Mouse (Mus musculus): ENCODE results near the gene Fblim1. TPM values are rescaled to one million over a fixed set of nuclear protein-coding genes. Genes with fewer than 3 reads are reported as not detected.
A peak's percentile ranks its signal among the peaks of the same experiment; 100 is the strongest.

Gene Fblim1
- polyA plus RNA-seq, 1 experiment from 2014 or later, result 34.2 TPM

DNA sequence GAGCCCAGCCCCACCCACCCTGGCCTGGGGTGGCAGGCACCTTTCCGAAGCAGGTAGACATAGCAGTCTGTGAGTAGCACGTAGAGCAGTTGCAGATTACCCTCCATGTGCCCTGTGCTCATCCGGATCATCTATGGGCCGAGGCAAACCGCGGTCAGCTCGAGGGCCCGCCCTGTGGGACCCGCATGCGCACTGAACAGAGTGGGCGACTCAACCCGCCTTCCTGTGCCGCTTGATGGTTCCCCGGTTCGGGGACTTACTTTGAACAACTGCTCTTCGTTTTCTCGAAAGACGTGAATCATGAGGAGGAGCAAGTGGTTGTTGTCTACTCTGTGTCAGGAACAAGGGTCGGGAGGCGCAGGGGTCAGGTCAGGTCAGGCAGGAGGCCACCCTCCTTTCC, 25.4 kb upstream of the Fblim1 start:
- no peak overlapping the region for H3K4me3 ChIP-seq (replicated peaks; ENCODE audit: low read depth, low read length)
- H3K36me3 ChIP-seq (ENCODE audit: control insufficient read depth, insufficient read depth, low read length), result peaks cover 83% of the 10 kb centered on the region
- WGBS, result 98% methylated on average over 20 of the region's 20 CpGs
- no peaks in the 10 kb centered on the region for H3K27me3 ChIP-seq (ENCODE audit: control insufficient read depth, insufficient read depth, low read length)
- no peak overlapping the region for H3K4me2 ChIP-seq (ENCODE audit: low read length)
- ATAC-seq (ENCODE audit: low FRiP score, low TSS enrichment), result no peak
- no peak for DNase-seq
- H3K9me3 ChIP-seq (ENCODE audit: control insufficient read depth, low read length), result no peaks in the 10 kb centered on the region
- H3K9ac ChIP-seq (replicated peaks; ENCODE audit: low read length), result no peak overlapping the region
- no peak overlapping the region for H3K27ac ChIP-seq (replicated peaks; ENCODE audit: low read depth, low read length)
- H3K4me1 ChIP-seq (ENCODE audit: control insufficient read depth, insufficient read depth, low read length), result no peaks in the 10 kb centered on the region

DNA sequence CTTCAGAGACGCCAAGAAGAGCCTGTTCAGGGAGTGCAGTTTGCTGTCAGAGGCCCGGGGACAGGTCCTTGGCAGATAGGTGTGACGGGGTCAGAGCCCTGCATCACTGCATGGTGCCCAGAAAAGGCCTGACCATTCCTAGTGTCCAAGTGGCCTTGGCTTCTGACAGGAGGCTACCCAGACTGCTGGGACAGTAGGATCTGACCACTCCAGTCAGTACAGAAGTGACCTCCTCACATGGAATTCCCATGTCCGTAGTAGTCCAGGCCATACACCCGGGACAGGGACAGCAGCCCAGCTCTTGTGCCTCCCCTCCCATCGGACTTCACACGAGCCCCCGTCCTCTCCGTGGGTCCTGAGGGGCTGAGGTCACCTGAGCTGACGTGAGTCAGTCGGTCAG, 24.1 kb upstream of the Fblim1 start:
- WGBS, result 92% methylated on average over 11 of the region's 11 CpGs
- ATAC-seq (ENCODE audit: low FRiP score, low TSS enrichment), result no peak

DNA sequence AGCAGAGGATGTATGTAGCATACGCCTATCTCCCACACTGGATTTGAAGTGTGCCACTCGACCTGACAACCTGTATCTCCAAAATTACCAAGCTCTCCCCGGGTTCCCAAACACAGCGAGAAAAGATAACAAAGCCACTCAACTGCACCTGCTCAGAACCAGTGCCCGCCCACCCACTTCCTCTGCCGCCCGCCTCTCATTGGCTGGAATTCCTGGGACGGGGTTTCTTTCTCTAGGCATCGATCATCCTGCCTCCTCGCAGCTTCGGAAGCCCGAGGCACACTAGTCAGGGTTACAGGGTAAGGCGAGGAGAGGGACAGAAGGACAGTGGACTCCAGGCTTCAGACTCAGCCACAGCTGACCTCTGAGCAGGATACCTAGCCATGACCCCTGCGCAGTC, 22.8 kb upstream of the Fblim1 start:
- no peak overlapping the region for H3K4me2 ChIP-seq (ENCODE audit: low read length)
- H3K4me3 ChIP-seq (replicated peaks; ENCODE audit: low read depth, low read length), result no peak overlapping the region
- DNase-seq, result no peak
- WGBS, result 87% methylated on average over 14 of the region's 14 CpGs
- H3K27ac ChIP-seq (replicated peaks; ENCODE audit: low read depth, low read length), result no peak overlapping the region
- peaks cover 72% of the 10 kb centered on the region for H3K36me3 ChIP-seq (ENCODE audit: control insufficient read depth, insufficient read depth, low read length)
- H3K9ac ChIP-seq (replicated peaks; ENCODE audit: low read length), result no peak overlapping the region
- no peak for ATAC-seq (ENCODE audit: low FRiP score, low TSS enrichment)
- H3K4me1 ChIP-seq (ENCODE audit: control insufficient read depth, insufficient read depth, low read length), result no peaks in the 10 kb centered on the region
- no peaks in the 10 kb centered on the region for H3K9me3 ChIP-seq (ENCODE audit: control insufficient read depth, low read length)
- H3K27me3 ChIP-seq (ENCODE audit: control insufficient read depth, insufficient read depth, low read length), result no peaks in the 10 kb centered on the region

More for the DNA sequence above, 24.1 kb upstream of the Fblim1 start:
- no peak overlapping the region for H3K4me3 ChIP-seq (replicated peaks; ENCODE audit: low read depth, low read length)
- no peaks in the 10 kb centered on the region for H3K27me3 ChIP-seq (ENCODE audit: control insufficient read depth, insufficient read depth, low read length)
- no peak overlapping the region for H3K4me2 ChIP-seq (ENCODE audit: low read length)
- H3K27ac ChIP-seq (replicated peaks; ENCODE audit: low read depth, low read length), result no peak overlapping the region
- H3K4me1 ChIP-seq (ENCODE audit: control insufficient read depth, insufficient read depth, low read length), result no peaks in the 10 kb centered on the region
- H3K9me3 ChIP-seq (ENCODE audit: control insufficient read depth, low read length), result no peaks in the 10 kb centered on the region
- peaks cover 82% of the 10 kb centered on the region for H3K36me3 ChIP-seq (ENCODE audit: control insufficient read depth, insufficient read depth, low read length)
- no peak for DNase-seq
- H3K9ac ChIP-seq (replicated peaks; ENCODE audit: low read length), result no peak overlapping the region

DNA sequence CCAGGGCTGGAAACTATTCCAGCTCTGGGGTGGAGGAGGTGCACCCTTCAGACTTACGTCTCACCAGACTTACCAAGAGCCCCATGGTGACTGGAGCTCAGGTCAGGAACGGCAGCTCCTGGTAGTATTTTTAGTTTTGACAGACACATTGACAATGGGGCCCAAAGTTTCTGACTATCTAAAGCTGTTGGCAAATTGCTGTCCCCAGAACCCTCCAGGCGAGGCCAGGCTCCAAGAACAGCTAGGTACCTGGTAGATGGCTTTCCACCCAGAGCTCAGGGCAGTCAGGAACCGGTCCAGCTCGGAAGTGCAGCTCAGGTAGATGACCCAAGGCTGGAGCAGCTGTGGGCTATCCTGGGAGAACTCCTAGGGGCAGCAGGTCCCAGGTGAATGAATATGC, 21.6 kb upstream of the Fblim1 start:
- WGBS, result 91% methylated on average over 5 of the region's 5 CpGs
- Histone ChIP-seq H3K4me1 (ENCODE audit: control insufficient read depth, insufficient read depth, low read length) (no peaks in the 10 kb centered on the region), H3K27ac (replicated peaks; ENCODE audit: low read depth, low read length) (no peak overlapping the region), H3K27me3 (ENCODE audit: control insufficient read depth, insufficient read depth, low read length) (no peaks in the 10 kb centered on the region), H3K36me3 (ENCODE audit: control insufficient read depth, insufficient read depth, low read length) (peaks cover 66% of the 10 kb centered on the region), H3K4me3 (replicated peaks; ENCODE audit: low read depth, low read length) (no peak overlapping the region), H3K9ac (replicated peaks; ENCODE audit: low read length) (no peak overlapping the region), H3K9me3 (ENCODE audit: control insufficient read depth, low read length) (no peaks in the 10 kb centered on the region), H3K4me2 (ENCODE audit: low read length) (no peak overlapping the region)
- ATAC-seq (ENCODE audit: low FRiP score, low TSS enrichment) (no peak), DNase-seq (no peak)

DNA sequence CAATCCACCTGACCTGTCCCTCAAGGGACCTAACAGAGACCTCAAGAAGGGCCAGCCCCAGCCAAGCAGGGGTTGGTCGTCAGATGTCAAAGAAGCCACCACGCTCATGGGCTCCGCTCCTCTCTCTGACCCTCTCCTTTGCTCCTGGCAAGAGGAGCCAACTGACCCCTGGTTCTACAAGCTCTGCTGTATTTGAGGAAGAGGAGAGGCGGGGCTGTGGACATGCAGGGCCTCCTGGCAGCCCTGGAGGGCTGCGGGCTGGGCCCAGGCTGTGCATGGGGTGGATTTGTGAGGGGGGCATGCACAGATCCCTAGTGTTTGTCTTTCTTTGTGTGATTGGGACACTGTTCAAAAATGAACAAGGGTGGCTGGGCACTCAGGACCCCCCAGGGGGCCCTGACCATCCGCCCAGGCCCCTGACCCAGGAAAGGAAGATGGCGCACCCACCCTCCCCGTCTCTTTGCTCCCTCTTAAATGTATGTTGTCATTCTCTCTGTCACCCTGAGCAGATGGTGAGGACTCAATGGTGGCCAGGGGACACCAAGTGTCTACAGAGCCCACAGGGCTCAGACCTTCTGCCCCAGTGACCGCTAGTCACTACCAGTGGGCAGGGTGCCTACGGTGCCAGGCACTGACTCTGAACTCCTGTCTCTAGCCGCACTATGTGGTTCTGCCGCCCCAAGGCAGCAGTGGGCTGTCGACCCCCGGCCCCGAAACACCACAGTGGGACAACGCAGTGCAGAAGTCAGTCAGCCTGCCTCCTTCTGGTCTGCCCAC, 20.1 kb upstream of the Fblim1 start:
- Histone ChIP-seq H3K9ac (replicated peaks; ENCODE audit: low read length) (no peak overlapping the region), H3K36me3 (ENCODE audit: control insufficient read depth, insufficient read depth, low read length) (peaks cover 51% of the 10 kb centered on the region), H3K4me1 (ENCODE audit: control insufficient read depth, insufficient read depth, low read length) (no peaks in the 10 kb centered on the region), H3K4me2 (ENCODE audit: low read length) (no peak overlapping the region), H3K27me3 (ENCODE audit: control insufficient read depth, insufficient read depth, low read length) (no peaks in the 10 kb centered on the region), H3K27ac (replicated peaks; ENCODE audit: low read depth, low read length) (no peak overlapping the region), H3K9me3 (ENCODE audit: control insufficient read depth, low read length) (no peaks in the 10 kb centered on the region), H3K4me3 (replicated peaks; ENCODE audit: low read depth, low read length) (no peak overlapping the region)
- 94% methylated on average over 16 of the region's 16 CpGs for WGBS
- DNase-seq, result no peak
- ATAC-seq (ENCODE audit: low FRiP score, low TSS enrichment), result no peak

DNA sequence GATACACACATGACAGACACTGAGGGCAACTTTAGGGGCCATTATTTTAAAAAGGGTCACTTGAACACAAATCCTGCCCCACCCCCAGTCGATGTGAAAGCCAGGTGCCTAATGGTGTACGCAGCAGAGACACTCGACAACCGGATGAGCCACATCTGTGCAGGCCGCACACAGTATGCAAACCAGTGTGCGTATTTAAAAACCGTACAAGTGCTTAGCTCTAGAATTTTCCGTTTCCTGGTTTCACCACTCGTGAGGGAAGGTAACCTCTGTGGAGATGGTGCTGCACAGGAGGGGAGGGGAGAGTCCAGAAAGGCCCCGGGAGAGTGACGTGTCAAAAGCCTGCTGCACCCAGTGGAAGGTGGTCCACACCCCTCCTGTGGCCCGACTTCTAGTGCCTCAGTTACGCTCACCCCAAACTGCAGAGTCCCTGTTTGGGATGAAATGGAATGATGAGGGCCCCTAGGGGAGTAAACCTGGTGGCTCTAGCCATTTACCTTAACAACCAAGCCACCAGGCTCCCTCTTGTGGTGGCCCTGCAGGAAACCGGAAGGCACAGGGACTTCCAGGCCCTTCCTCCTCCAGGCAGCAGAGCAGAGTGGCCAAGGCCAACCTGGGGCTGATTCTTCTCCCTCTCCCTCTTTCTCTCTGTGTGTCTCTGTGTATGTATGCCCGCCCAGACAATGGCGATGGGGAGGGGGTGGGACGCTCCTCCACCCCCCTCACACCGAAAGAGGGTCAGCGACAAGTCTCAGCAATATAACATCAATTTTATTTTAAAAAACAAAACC, 19.3 kb upstream of the Fblim1 start:
- 79% methylated on average over 19 of the region's 19 CpGs for WGBS

DNA sequence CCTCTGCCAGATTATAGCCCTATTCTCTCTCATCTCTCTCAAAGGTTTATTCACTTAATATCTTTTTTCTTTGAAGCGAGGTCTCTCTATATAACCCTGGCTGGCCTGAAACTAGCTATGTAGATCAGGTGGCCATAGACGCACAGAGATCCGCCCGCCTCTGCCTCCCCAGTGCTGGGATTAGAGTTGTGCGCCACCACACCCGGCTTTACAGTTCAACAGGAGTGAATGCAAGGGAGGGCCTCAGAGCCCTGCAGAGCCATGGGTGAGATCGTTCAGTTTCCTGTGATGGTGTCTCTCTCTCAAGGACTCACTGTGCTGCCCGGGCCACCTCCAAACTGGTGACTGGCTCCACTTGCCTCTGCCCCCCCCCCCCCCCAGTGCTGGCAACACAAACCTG, 18.2 kb upstream of the Fblim1 start:
- H3K27me3 ChIP-seq (ENCODE audit: control insufficient read depth, insufficient read depth, low read length), result no peaks in the 10 kb centered on the region
- H3K36me3 ChIP-seq (ENCODE audit: control insufficient read depth, insufficient read depth, low read length), result peaks cover 32% of the 10 kb centered on the region
- no peak overlapping the region for H3K9ac ChIP-seq (replicated peaks; ENCODE audit: low read length)
- H3K27ac ChIP-seq (replicated peaks; ENCODE audit: low read depth, low read length), result no peak overlapping the region
- H3K4me1 ChIP-seq (ENCODE audit: control insufficient read depth, insufficient read depth, low read length), result no peaks in the 10 kb centered on the region
- no peak overlapping the region for H3K4me3 ChIP-seq (replicated peaks; ENCODE audit: low read depth, low read length)
- H3K9me3 ChIP-seq (ENCODE audit: control insufficient read depth, low read length), result no peaks in the 10 kb centered on the region
- no peak overlapping the region for H3K4me2 ChIP-seq (ENCODE audit: low read length)
- DNase-seq (no peak), ATAC-seq (ENCODE audit: low FRiP score, low TSS enrichment) (no peak)
- WGBS, result 91% methylated on average over 8 of the region's 8 CpGs

More for the DNA sequence above, 19.3 kb upstream of the Fblim1 start:
- peak; percentile 48 for DNase-seq
- H3K4me3 ChIP-seq (replicated peaks; ENCODE audit: low read depth, low read length), result no peak overlapping the region
- no peak overlapping the region for H3K4me2 ChIP-seq (ENCODE audit: low read length)
- no peaks in the 10 kb centered on the region for H3K9me3 ChIP-seq (ENCODE audit: control insufficient read depth, low read length)
- no peak for ATAC-seq (ENCODE audit: low FRiP score, low TSS enrichment)
- no peak overlapping the region for H3K9ac ChIP-seq (replicated peaks; ENCODE audit: low read length)
- no peaks in the 10 kb centered on the region for H3K4me1 ChIP-seq (ENCODE audit: control insufficient read depth, insufficient read depth, low read length)
- peaks cover 43% of the 10 kb centered on the region for H3K36me3 ChIP-seq (ENCODE audit: control insufficient read depth, insufficient read depth, low read length)
- H3K27ac ChIP-seq (replicated peaks; ENCODE audit: low read depth, low read length), result no peak overlapping the region
- no peaks in the 10 kb centered on the region for H3K27me3 ChIP-seq (ENCODE audit: control insufficient read depth, insufficient read depth, low read length)

DNA sequence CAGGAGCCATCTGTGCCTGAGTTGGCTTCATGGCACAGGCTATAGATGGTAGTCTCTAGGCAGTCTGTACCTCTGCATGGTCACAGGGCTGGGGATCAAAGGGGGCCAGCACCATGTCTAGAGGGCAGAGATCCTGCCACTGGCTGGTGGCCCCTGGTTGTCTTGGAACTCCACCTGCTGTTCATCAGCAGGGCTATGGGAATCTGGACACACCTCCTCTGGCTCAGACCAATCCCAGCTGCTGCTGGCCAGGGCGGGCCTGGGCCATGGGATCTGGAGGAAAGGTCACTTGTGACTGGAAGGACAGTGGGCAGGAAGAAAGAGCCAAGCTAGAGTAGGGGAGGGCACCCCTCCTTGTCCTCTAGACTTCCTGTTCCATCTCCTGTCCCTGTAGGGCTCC, 17.8 kb upstream of the Fblim1 start, which contains the start of gene Slc25a34:
Gene Slc25a34 (minus strand): TSS at position 156 of the 400 bp plus-strand sequence.
- 38% methylated on average over 1 of the region's 1 CpGs for WGBS

More for the DNA sequence above, 17.8 kb upstream of the Fblim1 start, which contains the start of gene Slc25a34:
- Histone ChIP-seq H3K9me3 (ENCODE audit: control insufficient read depth, low read length) (no peaks in the 10 kb centered on the region), H3K27me3 (ENCODE audit: control insufficient read depth, insufficient read depth, low read length) (no peaks in the 10 kb centered on the region), H3K27ac (replicated peaks; ENCODE audit: low read depth, low read length) (no peak within 1 kb of the TSS), H3K4me1 (ENCODE audit: control insufficient read depth, insufficient read depth, low read length) (no peaks in the 10 kb centered on the region), H3K9ac (replicated peaks; ENCODE audit: low read length) (no peak within 1 kb of the TSS), H3K36me3 (ENCODE audit: control insufficient read depth, insufficient read depth, low read length) (peaks cover 28% of the 10 kb centered on the region), H3K4me2 (ENCODE audit: low read length) (no peak within 1 kb of the TSS), H3K4me3 (replicated peaks; ENCODE audit: low read depth, low read length) (no peak within 1 kb of the TSS)
- ATAC-seq (ENCODE audit: low FRiP score, low TSS enrichment) (no peak), DNase-seq (no peak)
